Mouse (Mus musculus): ENCODE measurements at regions not wholly inside any gene's neighbourhood (a gene's known extent, or its start where the extent isn't known, plus 50 kb on each side); places are given as distances from the start of the nearest gene placed in this dataset.

DNA sequence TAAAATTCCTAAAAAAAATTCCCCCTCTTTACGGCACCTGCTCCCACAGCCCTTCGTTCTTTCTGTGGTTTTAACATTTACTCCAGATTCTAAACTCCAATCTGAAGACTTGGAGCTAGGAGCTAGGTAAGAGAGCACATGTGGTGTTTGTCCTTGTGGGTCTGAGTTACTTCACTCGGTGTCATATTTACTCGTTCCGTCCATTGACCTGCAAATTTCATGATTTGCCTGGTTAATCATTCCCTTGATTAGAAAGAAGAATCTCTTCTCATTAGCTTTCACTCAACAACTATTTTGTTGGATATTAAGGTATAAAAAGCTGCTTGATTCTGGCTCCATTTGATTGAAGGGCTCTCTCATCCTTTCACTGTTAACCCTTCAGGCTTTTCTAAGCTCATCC lies 231.6 kb upstream of the Hs6st1 start:
- H3K4me1 ChIP-seq (replicated peaks) = no peaks in the 10 kb centered on the region

DNA sequence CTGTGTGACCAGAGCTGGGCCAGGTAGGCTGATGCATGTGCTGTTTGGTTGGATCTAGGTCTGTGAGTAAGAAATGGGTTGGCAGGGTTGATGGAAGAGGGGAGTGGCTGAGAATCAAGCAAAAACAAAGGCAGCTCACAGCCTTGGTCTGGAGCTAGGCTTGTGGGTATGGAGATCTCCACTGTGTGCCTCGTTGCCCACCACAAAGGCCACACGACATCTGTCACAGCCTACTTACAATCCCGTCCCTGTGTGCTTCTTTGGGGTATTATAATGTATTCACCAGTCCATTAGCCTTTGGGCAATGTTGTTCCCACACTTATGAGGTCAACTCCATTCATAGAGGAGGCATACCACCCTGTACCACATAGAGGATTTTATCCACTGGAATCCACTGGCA lies 229.6 kb upstream of the Hs6st1 start:
- Histone ChIP-seq H3K36me3 (no peaks in the 10 kb centered on the region), H3K9ac (no peak overlapping the region), H3K4me2 (no peak overlapping the region), H3K27me3 (replicated peaks) (no peaks in the 10 kb centered on the region), H3K9me3 (replicated peaks) (peaks cover 4% of the 10 kb centered on the region; the same call in 1 of the 2 replicates), H3K27ac (ENCODE audit: poor library complexity, severe bottlenecking) (no peak overlapping the region), H3K4me1 (replicated peaks) (no peaks in the 10 kb centered on the region), H3K4me3 (no peak overlapping the region)
- ATAC-seq (ENCODE audit: insufficient number of reproducible peaks, low FRiP score) = no peak
- WGBS = 85% methylated on average over 3 of the region's 3 CpGs

More for the DNA sequence above, 231.6 kb upstream of the Hs6st1 start:
- H3K27me3 ChIP-seq (replicated peaks) = no peaks in the 10 kb centered on the region
- H3K36me3 ChIP-seq = no peaks in the 10 kb centered on the region
- H3K9me3 ChIP-seq (replicated peaks) = peaks cover 3% of the 10 kb centered on the region; the same call in 1 of the 2 replicates
- H3K4me2 ChIP-seq = no peak overlapping the region
- H3K4me3 ChIP-seq = no peak overlapping the region
- no peak overlapping the region for H3K27ac ChIP-seq (ENCODE audit: poor library complexity, severe bottlenecking)
- no peak overlapping the region for H3K9ac ChIP-seq
- no peak for ATAC-seq (ENCODE audit: insufficient number of reproducible peaks, low FRiP score)
- 79% methylated on average over 5 of the region's 5 CpGs for WGBS

- Histone ChIP-seq H3K9ac (no peak overlapping the region), H3K9me3 (replicated peaks) (peaks cover 4% of the 10 kb centered on the region; the same call in 1 of the 2 replicates), H3K4me2 (no peak overlapping the region), H3K36me3 (no peaks in the 10 kb centered on the region), H3K27me3 (replicated peaks) (no peaks in the 10 kb centered on the region), H3K27ac (ENCODE audit: poor library complexity, severe bottlenecking) (no peak overlapping the region), H3K4me3 (no peak overlapping the region), H3K4me1 (replicated peaks) (no peaks in the 10 kb centered on the region)
- WGBS = 65% methylated on average over 6 of the region's 6 CpGs
- no peak for ATAC-seq (ENCODE audit: insufficient number of reproducible peaks, low FRiP score)
Observed at GRCm38 (mm10) chr1:35839446-35839845, 228.8 kb upstream of the Hs6st1 start.

DNA sequence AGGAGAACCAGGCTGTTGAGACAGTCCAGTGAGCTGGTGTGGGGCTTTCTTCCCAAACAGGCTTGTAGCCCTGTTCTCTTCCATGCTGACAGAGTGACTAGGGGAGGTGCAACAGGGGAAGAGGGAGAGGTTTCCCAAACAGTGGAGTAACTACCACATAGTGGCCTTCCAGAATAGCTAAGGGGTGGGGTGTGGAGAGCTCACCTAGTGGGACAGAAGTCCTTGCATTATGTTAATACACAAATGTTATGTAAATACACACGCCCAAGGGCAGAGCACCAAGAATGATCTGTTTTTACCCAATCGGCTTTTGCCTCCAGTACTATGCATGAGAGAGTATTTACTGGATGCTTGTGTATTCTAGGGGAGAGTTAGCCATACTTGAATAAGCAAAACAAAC lies 226.6 kb upstream of the Hs6st1 start:
- ATAC-seq (ENCODE audit: insufficient number of reproducible peaks, low FRiP score) = no peak
- Histone ChIP-seq H3K36me3 (no peaks in the 10 kb centered on the region), H3K9ac (no peak overlapping the region), H3K4me2 (no peak overlapping the region), H3K9me3 (replicated peaks) (peaks cover 4% of the 10 kb centered on the region; the same call in 1 of the 2 replicates), H3K27me3 (replicated peaks) (no peaks in the 10 kb centered on the region), H3K27ac (ENCODE audit: poor library complexity, severe bottlenecking) (no peak overlapping the region), H3K4me1 (replicated peaks) (no peaks in the 10 kb centered on the region), H3K4me3 (no peak overlapping the region)
- 83% methylated on average over 2 of the region's 2 CpGs for WGBS

- H3K27ac ChIP-seq (ENCODE audit: poor library complexity, severe bottlenecking) = no peak overlapping the region
- H3K4me3 ChIP-seq = no peak overlapping the region
- H3K9ac ChIP-seq = no peak overlapping the region
- H3K27me3 ChIP-seq (replicated peaks) = no peaks in the 10 kb centered on the region
- H3K9me3 ChIP-seq (replicated peaks) = peaks cover 4% of the 10 kb centered on the region; the same call in 1 of the 2 replicates
- H3K4me2 ChIP-seq = no peak overlapping the region
- 80% methylated on average over 4 of the region's 4 CpGs for WGBS
- H3K36me3 ChIP-seq = no peaks in the 10 kb centered on the region
- H3K4me1 ChIP-seq (replicated peaks) = no peaks in the 10 kb centered on the region
- ATAC-seq (ENCODE audit: insufficient number of reproducible peaks, low FRiP score) = no peak
Observed at GRCm38 (mm10) chr1:35842707-35843106, 225.5 kb upstream of the Hs6st1 start.

- H3K9ac ChIP-seq = no peak overlapping the region
- 78% methylated on average over 3 of the region's 3 CpGs for WGBS
- no peak for ATAC-seq (ENCODE audit: insufficient number of reproducible peaks, low FRiP score)
- H3K27me3 ChIP-seq (replicated peaks) = no peaks in the 10 kb centered on the region
- H3K4me2 ChIP-seq = no peak overlapping the region
- H3K36me3 ChIP-seq = no peaks in the 10 kb centered on the region
- peaks cover 4% of the 10 kb centered on the region; the same call in 1 of the 2 replicates for H3K9me3 ChIP-seq (replicated peaks)
- no peaks in the 10 kb centered on the region for H3K4me1 ChIP-seq (replicated peaks)
- no peak overlapping the region for H3K4me3 ChIP-seq
- H3K27ac ChIP-seq (ENCODE audit: poor library complexity, severe bottlenecking) = no peak overlapping the region
Observed at GRCm38 (mm10) chr1:35843566-35843965, 224.6 kb upstream of the Hs6st1 start.

GRCm38 (mm10) chr1:35846224-35846936 lies 221.8 kb upstream of the Hs6st1 start:
- H3K4me2 ChIP-seq = no peak overlapping the region
- no peak overlapping the region for H3K9ac ChIP-seq
- no peak overlapping the region for H3K4me3 ChIP-seq
- peaks cover 2% of the 10 kb centered on the region; the same call in 1 of the 2 replicates for H3K9me3 ChIP-seq (replicated peaks)
- no peak overlapping the region for H3K27ac ChIP-seq (ENCODE audit: poor library complexity, severe bottlenecking)
- no peaks in the 10 kb centered on the region for H3K27me3 ChIP-seq (replicated peaks)
- no peak for ATAC-seq (ENCODE audit: insufficient number of reproducible peaks, low FRiP score)
- peaks cover 15% of the 10 kb centered on the region for H3K4me1 ChIP-seq (replicated peaks)
- WGBS = 52% methylated on average over 11 of the region's 11 CpGs
- no peaks in the 10 kb centered on the region for H3K36me3 ChIP-seq

DNA sequence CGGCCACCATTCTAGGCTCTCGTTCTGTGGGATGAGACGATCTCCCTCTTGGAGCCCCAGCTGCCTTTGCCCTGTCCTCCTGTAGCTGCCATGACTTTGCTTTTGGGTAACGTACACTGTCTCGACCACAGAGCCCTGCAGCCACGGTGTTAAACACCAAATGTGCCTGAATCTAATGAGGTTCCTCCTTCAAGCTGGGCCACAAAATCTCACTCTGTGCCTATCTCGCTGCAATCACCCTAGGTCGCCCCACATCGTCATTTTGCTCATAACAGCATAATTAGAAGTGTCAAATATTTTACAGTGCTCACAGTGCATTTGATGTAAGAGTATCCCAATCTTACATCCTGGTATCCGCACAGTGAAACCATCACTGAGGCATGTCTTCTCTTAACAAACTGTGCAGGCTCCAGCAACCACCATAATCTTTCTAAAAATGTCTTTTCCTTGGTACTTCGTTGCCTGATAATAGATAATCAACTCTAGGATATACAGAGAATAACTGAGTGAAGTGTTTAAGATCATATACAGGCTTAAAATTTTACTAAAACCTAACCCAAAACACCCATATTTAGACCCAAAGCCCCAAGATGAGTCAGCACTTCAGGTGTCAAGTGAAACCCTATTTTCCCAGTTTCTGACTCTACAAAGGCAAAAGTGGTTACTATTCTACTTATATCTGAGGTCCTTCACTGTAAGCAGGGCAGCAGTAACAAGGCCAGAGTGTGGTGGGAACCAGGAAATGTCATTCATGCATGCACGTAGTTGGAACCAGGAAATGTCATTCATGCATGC lies 219.8 kb upstream of the Hs6st1 start:
- 80% methylated on average over 12 of the region's 12 CpGs for WGBS
- no peak overlapping the region for H3K27ac ChIP-seq (ENCODE audit: poor library complexity, severe bottlenecking)
- H3K4me2 ChIP-seq = no peak overlapping the region
- H3K27me3 ChIP-seq (replicated peaks) = no peaks in the 10 kb centered on the region
- H3K4me1 ChIP-seq (replicated peaks) = peaks cover 24% of the 10 kb centered on the region
- no peaks in the 10 kb centered on the region for H3K36me3 ChIP-seq
- no peak overlapping the region for H3K4me3 ChIP-seq
- no peak overlapping the region for H3K9ac ChIP-seq
- ATAC-seq (ENCODE audit: insufficient number of reproducible peaks, low FRiP score) = no peak
- H3K9me3 ChIP-seq (replicated peaks) = no peaks in the 10 kb centered on the region

GRCm38 (mm10) chr1:35849406-35850190 lies 218.6 kb upstream of the Hs6st1 start:
- Histone ChIP-seq H3K27me3 (replicated peaks) (no peaks in the 10 kb centered on the region), H3K27ac (ENCODE audit: poor library complexity, severe bottlenecking) (no peak overlapping the region), H3K4me2 (0 out of 2 replicates have a peak overlapping the region, but pooled peaks have one; percentile 17), H3K4me3 (no peak overlapping the region), H3K9ac (no peak overlapping the region), H3K4me1 (replicated peaks) (peaks cover 25% of the 10 kb centered on the region), H3K9me3 (replicated peaks) (no peaks in the 10 kb centered on the region), H3K36me3 (no peaks in the 10 kb centered on the region)
- WGBS = 74% methylated on average over 11 of the region's 11 CpGs
- no peak for ATAC-seq (ENCODE audit: insufficient number of reproducible peaks, low FRiP score)

- Histone ChIP-seq H3K4me2 (no peak overlapping the region), H3K27ac (ENCODE audit: poor library complexity, severe bottlenecking) (peak overlapping the region; percentile 10; the same call in 1 of the 2 replicates), H3K4me3 (no peak overlapping the region), H3K27me3 (replicated peaks) (no peaks in the 10 kb centered on the region), H3K4me1 (replicated peaks) (peaks cover 25% of the 10 kb centered on the region), H3K36me3 (no peaks in the 10 kb centered on the region), H3K9me3 (replicated peaks) (no peaks in the 10 kb centered on the region), H3K9ac (no peak overlapping the region)
- ATAC-seq (ENCODE audit: insufficient number of reproducible peaks, low FRiP score) = no peak
- 75% methylated on average over 8 of the region's 8 CpGs for WGBS
Observed at GRCm38 (mm10) chr1:35850191-35850545, 218.0 kb upstream of the Hs6st1 start.

- 67% methylated on average over 9 of the region's 9 CpGs for WGBS
- Histone ChIP-seq H3K27me3 (replicated peaks) (no peaks in the 10 kb centered on the region), H3K4me3 (no peak overlapping the region), H3K9ac (no peak overlapping the region), H3K4me1 (replicated peaks) (peaks cover 25% of the 10 kb centered on the region), H3K4me2 (no peak overlapping the region), H3K9me3 (replicated peaks) (no peaks in the 10 kb centered on the region), H3K27ac (ENCODE audit: poor library complexity, severe bottlenecking) (no peak overlapping the region), H3K36me3 (no peaks in the 10 kb centered on the region)
- ATAC-seq (ENCODE audit: insufficient number of reproducible peaks, low FRiP score) = no peak
Observed at GRCm38 (mm10) chr1:35850566-35851085, 217.6 kb upstream of the Hs6st1 start.

All from heart, embryonic 12.5 days (tissue).